Mouse (Mus musculus): ENCODE measurements around the gene Klb. TPM values are rescaled to one million over a fixed set of nuclear protein-coding genes. Genes with fewer than 3 reads are reported as not detected.
A peak's percentile ranks its signal among the peaks of the same experiment; 100 is the strongest.

The Klb gene
- polyA plus RNA-seq, 1 experiment from 2014 or later = 0.10 TPM

GRCm38 (mm10) chr5:65334788-65335187 lies 13.3 kb upstream of the Klb start:
- peak overlapping the region; percentile 88 for H3K4me3 ChIP-seq
- H3K27ac ChIP-seq = peak overlapping the region; percentile 90; the same call in 1 of the 2 replicates
- peaks cover 20% of the 10 kb centered on the region for H3K36me3 ChIP-seq
- peaks cover 13% of the 10 kb centered on the region; the same call in 1 of the 2 replicates for H3K4me1 ChIP-seq
- H3K27me3 ChIP-seq = no peaks in the 10 kb centered on the region
- peak overlapping the region; percentile 76 for H3K4me2 ChIP-seq
- 6% methylated on average over 8 of the region's 8 CpGs for WGBS
- no peak for ATAC-seq (ENCODE audit: insufficient number of reproducible peaks, insufficient read depth, low FRiP score, low TSS enrichment, low read depth)
- no peaks in the 10 kb centered on the region for H3K9me3 ChIP-seq
- peak overlapping the region; percentile 95 for H3K9ac ChIP-seq

- Histone ChIP-seq H3K36me3 (peaks cover 20% of the 10 kb centered on the region), H3K9me3 (no peaks in the 10 kb centered on the region), H3K4me3 (peak within 1 kb of the TSS; percentile 88), H3K4me2 (peak within 1 kb of the TSS; percentile 76), H3K4me1 (peaks cover 13% of the 10 kb centered on the region; the same call in 1 of the 2 replicates), H3K27me3 (no peaks in the 10 kb centered on the region), H3K9ac (peak within 1 kb of the TSS; percentile 95), H3K27ac (peak within 1 kb of the TSS; percentile 90)
- peak; percentile 96 for ATAC-seq (ENCODE audit: insufficient number of reproducible peaks, insufficient read depth, low FRiP score, low TSS enrichment, low read depth)
- under 1% methylated on average over 65 of the region's 65 CpGs for WGBS
Observed at GRCm38 (mm10) chr5:65335298-65336074, 12.6 kb upstream of the Klb start, which contains the start of gene Rfc1. Gene Rfc1, minus strand, starts transcription at chr5:65335670.

GRCm38 (mm10) chr5:65336075-65336355 lies 12.1 kb upstream of the Klb start:
- Histone ChIP-seq H3K36me3 (peaks cover 20% of the 10 kb centered on the region), H3K27ac (no peak overlapping the region), H3K4me3 (peak overlapping the region; percentile 88), H3K4me2 (peak overlapping the region; percentile 76), H3K9me3 (no peaks in the 10 kb centered on the region), H3K27me3 (no peaks in the 10 kb centered on the region), H3K9ac (no peak overlapping the region), H3K4me1 (peaks cover 13% of the 10 kb centered on the region; the same call in 1 of the 2 replicates)
- 31% methylated on average over 4 of the region's 4 CpGs for WGBS
- ATAC-seq (ENCODE audit: insufficient number of reproducible peaks, insufficient read depth, low FRiP score, low TSS enrichment, low read depth) = no peak

- WGBS = 85% methylated on average over 6 of the region's 6 CpGs
- Histone ChIP-seq H3K4me2 (no peak overlapping the region), H3K36me3 (peaks cover 6% of the 10 kb centered on the region), H3K27me3 (no peaks in the 10 kb centered on the region), H3K9ac (no peak overlapping the region), H3K4me1 (peaks cover 13% of the 10 kb centered on the region; the same call in 1 of the 2 replicates), H3K9me3 (no peaks in the 10 kb centered on the region), H3K27ac (no peak overlapping the region), H3K4me3 (no peak overlapping the region)
- no peak for ATAC-seq (ENCODE audit: insufficient number of reproducible peaks, insufficient read depth, low FRiP score, low TSS enrichment, low read depth)
Observed at GRCm38 (mm10) chr5:65338394-65338793, 9.7 kb upstream of the Klb start.

- H3K9ac ChIP-seq = no peak overlapping the region
- H3K27ac ChIP-seq = no peak overlapping the region
- no peak overlapping the region for H3K4me2 ChIP-seq
- H3K4me3 ChIP-seq = no peak overlapping the region
- no peak for ATAC-seq (ENCODE audit: insufficient number of reproducible peaks, insufficient read depth, low FRiP score, low TSS enrichment, low read depth)
- no peaks in the 10 kb centered on the region for H3K36me3 ChIP-seq
- no peaks in the 10 kb centered on the region for H3K27me3 ChIP-seq
- 33% methylated on average over 4 of the region's 4 CpGs for WGBS
- H3K4me1 ChIP-seq = 0 out of 2 replicates have a peak, but pooled peaks cover 2% of the 10 kb centered on the region
- H3K9me3 ChIP-seq = no peaks in the 10 kb centered on the region
Observed at GRCm38 (mm10) chr5:65340167-65340566, 7.9 kb upstream of the Klb start.

- no peak overlapping the region for H3K27ac ChIP-seq
- no peak overlapping the region for H3K9ac ChIP-seq
- H3K27me3 ChIP-seq = no peaks in the 10 kb centered on the region
- no peak overlapping the region for H3K4me2 ChIP-seq
- H3K9me3 ChIP-seq = 0 out of 2 replicates have a peak, but pooled peaks cover 4% of the 10 kb centered on the region
- 0 out of 2 replicates have a peak, but pooled peaks cover 3% of the 10 kb centered on the region for H3K4me1 ChIP-seq
- no peaks in the 10 kb centered on the region for H3K36me3 ChIP-seq
- no peak overlapping the region for H3K4me3 ChIP-seq
- 66% methylated on average over 10 of the region's 10 CpGs for WGBS
- ATAC-seq (ENCODE audit: insufficient number of reproducible peaks, insufficient read depth, low FRiP score, low TSS enrichment, low read depth) = no peak
Observed at GRCm38 (mm10) chr5:65350508-65350907, 2.4 kb downstream of the Klb start.

- no peak overlapping the region for H3K27ac ChIP-seq
- H3K27me3 ChIP-seq = no peaks in the 10 kb centered on the region
- WGBS = 79% methylated on average over 3 of the region's 3 CpGs
- no peaks in the 10 kb centered on the region for H3K4me1 ChIP-seq
- H3K36me3 ChIP-seq = no peaks in the 10 kb centered on the region
- ATAC-seq (ENCODE audit: insufficient number of reproducible peaks, insufficient read depth, low FRiP score, low TSS enrichment, low read depth) = no peak
- 0 out of 2 replicates have a peak, but pooled peaks cover 4% of the 10 kb centered on the region for H3K9me3 ChIP-seq
- no peak overlapping the region for H3K4me3 ChIP-seq
- H3K9ac ChIP-seq = no peak overlapping the region
- H3K4me2 ChIP-seq = no peak overlapping the region
Observed at GRCm38 (mm10) chr5:65354097-65354496, 6.0 kb downstream of the Klb start.

GRCm38 (mm10) chr5:65354985-65355384 lies 6.9 kb downstream of the Klb start:
- Histone ChIP-seq H3K9me3 (0 out of 2 replicates have a peak, but pooled peaks cover 4% of the 10 kb centered on the region), H3K4me2 (no peak overlapping the region), H3K27me3 (no peaks in the 10 kb centered on the region), H3K36me3 (no peaks in the 10 kb centered on the region), H3K4me1 (no peaks in the 10 kb centered on the region), H3K9ac (no peak overlapping the region), H3K4me3 (no peak overlapping the region), H3K27ac (no peak overlapping the region)
- ATAC-seq (ENCODE audit: insufficient number of reproducible peaks, insufficient read depth, low FRiP score, low TSS enrichment, low read depth) = no peak
- 71% methylated on average over 5 of the region's 5 CpGs for WGBS

- H3K9me3 ChIP-seq = 0 out of 2 replicates have a peak, but pooled peaks cover 4% of the 10 kb centered on the region
- no peak overlapping the region for H3K4me3 ChIP-seq
- H3K27me3 ChIP-seq = no peaks in the 10 kb centered on the region
- no peaks in the 10 kb centered on the region for H3K36me3 ChIP-seq
- 83% methylated on average over 6 of the region's 6 CpGs for WGBS
- no peak overlapping the region for H3K27ac ChIP-seq
- no peak overlapping the region for H3K4me2 ChIP-seq
- no peaks in the 10 kb centered on the region for H3K4me1 ChIP-seq
- no peak overlapping the region for H3K9ac ChIP-seq
- ATAC-seq (ENCODE audit: insufficient number of reproducible peaks, insufficient read depth, low FRiP score, low TSS enrichment, low read depth) = no peak
Observed at GRCm38 (mm10) chr5:65356851-65357250, 8.7 kb downstream of the Klb start.

- H3K9me3 ChIP-seq = 0 out of 2 replicates have a peak, but pooled peaks cover 4% of the 10 kb centered on the region
- H3K4me1 ChIP-seq = no peaks in the 10 kb centered on the region
- no peak overlapping the region for H3K9ac ChIP-seq
- H3K27ac ChIP-seq = no peak overlapping the region
- no peak overlapping the region for H3K4me3 ChIP-seq
- WGBS = 77% methylated on average over 3 of the region's 3 CpGs
- no peak overlapping the region for H3K4me2 ChIP-seq
- no peak for ATAC-seq (ENCODE audit: insufficient number of reproducible peaks, insufficient read depth, low FRiP score, low TSS enrichment, low read depth)
- no peaks in the 10 kb centered on the region for H3K36me3 ChIP-seq
- H3K27me3 ChIP-seq = no peaks in the 10 kb centered on the region
Observed at GRCm38 (mm10) chr5:65357771-65358170, 9.7 kb downstream of the Klb start.

GRCm38 (mm10) chr5:65367837-65368236 lies 19.7 kb downstream of the Klb start:
- Histone ChIP-seq H3K4me3 (no peak overlapping the region), H3K4me2 (no peak overlapping the region), H3K9me3 (no peaks in the 10 kb centered on the region), H3K27me3 (no peaks in the 10 kb centered on the region), H3K9ac (no peak overlapping the region), H3K36me3 (no peaks in the 10 kb centered on the region), H3K4me1 (no peaks in the 10 kb centered on the region), H3K27ac (no peak overlapping the region)
- no peak for ATAC-seq (ENCODE audit: insufficient number of reproducible peaks, insufficient read depth, low FRiP score, low TSS enrichment, low read depth)
- WGBS = 86% methylated on average over 11 of the region's 11 CpGs

GRCm38 (mm10) chr5:65371551-65371950 lies 23.4 kb downstream of the Klb start:
- H3K4me1 ChIP-seq = no peaks in the 10 kb centered on the region
- no peak overlapping the region for H3K4me2 ChIP-seq
- H3K9me3 ChIP-seq = no peaks in the 10 kb centered on the region
- no peak overlapping the region for H3K9ac ChIP-seq
- 96% methylated on average over 7 of the region's 7 CpGs for WGBS
- H3K36me3 ChIP-seq = no peaks in the 10 kb centered on the region
- H3K27me3 ChIP-seq = no peaks in the 10 kb centered on the region
- H3K27ac ChIP-seq = no peak overlapping the region
- no peak overlapping the region for H3K4me3 ChIP-seq
- no peak for ATAC-seq (ENCODE audit: insufficient number of reproducible peaks, insufficient read depth, low FRiP score, low TSS enrichment, low read depth)

Measured in embryonic facial prominence, embryonic 13.5 days (tissue).